Mouse (Mus musculus) cortical plate, adult 2 months (tissue): ENCODE results near the gene Lamtor5. TPM values are rescaled to one million over a fixed set of nuclear protein-coding genes. Genes with fewer than 3 reads are reported as not detected.

Experiments used
- H3K27ac ChIP-seq: fragments of 200-500 bp; 2 replicates; pipeline ENCODE4 v1.5.1; 2012; ENCODE audit warnings: low read length, control low read depth, inconsistent platforms; ENCODE audit not compliant: insufficient read depth
- H3K4me1 ChIP-seq: fragments of 200-500 bp; 2 replicates; pipeline ENCODE4 v1.6.1; 2011; ENCODE audit warnings: low read length; ENCODE audit not compliant: control insufficient read depth, insufficient read depth
- H3K4me3 ChIP-seq: fragments of 200-500 bp; 2 replicates; pipeline ENCODE4 v1.5.1; 2011; ENCODE audit warnings: mild to moderate bottlenecking, low read length, control low read depth; ENCODE audit not compliant: insufficient read depth
- CTCF ChIP-seq: fragments of 200-500 bp; IDR thresholded peaks from 2 replicates; pipeline ENCODE4 v1.5.1; 2011; ENCODE audit warnings: mild to moderate bottlenecking, control low read depth, low read length; ENCODE audit not compliant: insufficient read depth; ENCODE audit errors: extremely low read depth
- POLR2A ChIP-seq: fragments of 200-500 bp; IDR thresholded peaks from 2 replicates; pipeline ENCODE4 v1.6.1; 2011; ENCODE audit warnings: mild to moderate bottlenecking, low read length, control low read depth; ENCODE audit not compliant: insufficient read depth; ENCODE audit errors: extremely low read depth
- polyA plus RNA-seq: library from polyadenylated mRNA; depleted of rRNA; stranded (reverse); fragments of >200 nt; gene quantifications from 2 replicates; pipeline ENCODE4 v1.2.3, GENCODE M21; 2012

Gene Lamtor5
- polyA plus RNA-seq, 1 experiment = 123 TPM

DNA sequence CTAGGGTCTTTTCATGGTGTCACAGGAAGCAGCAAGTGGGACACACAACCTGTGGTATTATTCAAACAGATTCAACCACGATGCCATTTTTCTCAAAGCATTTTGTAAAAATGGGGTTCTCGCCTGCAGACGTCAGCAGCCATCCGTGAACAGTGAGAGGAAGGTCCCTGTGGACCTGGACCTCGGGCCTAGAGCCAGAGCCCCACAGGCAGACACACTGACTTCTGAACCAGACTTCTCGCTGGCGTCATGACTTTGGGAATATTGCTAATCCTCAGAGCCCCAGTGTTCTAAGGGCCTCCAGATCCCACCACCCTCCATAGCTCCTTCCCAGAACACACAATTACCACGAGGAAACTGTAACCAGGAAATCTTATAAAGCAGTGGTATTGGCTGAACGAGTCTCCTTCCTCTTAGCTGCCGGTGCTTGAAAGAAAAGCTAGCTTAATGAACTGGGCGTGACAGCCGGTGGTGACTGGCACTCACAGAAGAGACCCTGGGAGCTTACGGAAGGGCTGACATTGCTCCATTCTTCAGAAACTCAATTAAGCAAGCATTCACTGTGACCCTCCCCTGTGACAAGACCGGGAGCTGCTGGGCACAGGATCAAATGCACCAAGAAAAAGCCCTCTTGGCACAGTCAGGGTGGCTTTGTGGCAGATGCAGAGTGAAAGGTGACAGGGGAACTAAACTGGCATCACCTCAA lies 37.1 kb upstream of the Lamtor5 start:
- no peaks in the 10 kb centered on the region for H3K4me1 ChIP-seq

DNA sequence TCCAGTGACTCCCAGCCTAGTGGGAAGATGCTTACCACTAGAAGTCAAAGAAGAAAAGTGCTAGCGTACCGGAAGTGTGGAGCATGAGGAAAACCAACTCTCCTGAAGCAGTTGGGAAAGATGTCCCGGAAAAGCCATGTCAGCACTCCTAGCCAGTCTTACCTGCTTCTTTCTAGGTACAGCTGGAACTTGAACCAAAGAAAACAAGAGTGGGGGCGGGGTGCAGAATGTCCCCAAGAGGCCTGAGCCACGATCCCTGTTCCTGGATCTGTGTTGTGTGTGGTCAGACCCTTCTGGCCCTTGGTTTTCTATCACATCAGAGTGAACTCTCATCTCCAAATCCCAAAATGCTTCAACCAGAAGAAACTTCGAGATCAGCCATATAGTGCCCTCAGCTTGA lies 31.8 kb upstream of the Lamtor5 start:
- no peak overlapping the region for H3K4me3 ChIP-seq
- TF ChIP-seq CTCF (no peak), POLR2A (no peak)
- H3K4me1 ChIP-seq = no peaks in the 10 kb centered on the region
- H3K27ac ChIP-seq = no peak overlapping the region

More for the DNA sequence above, 37.1 kb upstream of the Lamtor5 start:
- TF ChIP-seq CTCF (no peak), POLR2A (no peak)
- H3K27ac ChIP-seq = no peak overlapping the region
- H3K4me3 ChIP-seq = no peak overlapping the region

DNA sequence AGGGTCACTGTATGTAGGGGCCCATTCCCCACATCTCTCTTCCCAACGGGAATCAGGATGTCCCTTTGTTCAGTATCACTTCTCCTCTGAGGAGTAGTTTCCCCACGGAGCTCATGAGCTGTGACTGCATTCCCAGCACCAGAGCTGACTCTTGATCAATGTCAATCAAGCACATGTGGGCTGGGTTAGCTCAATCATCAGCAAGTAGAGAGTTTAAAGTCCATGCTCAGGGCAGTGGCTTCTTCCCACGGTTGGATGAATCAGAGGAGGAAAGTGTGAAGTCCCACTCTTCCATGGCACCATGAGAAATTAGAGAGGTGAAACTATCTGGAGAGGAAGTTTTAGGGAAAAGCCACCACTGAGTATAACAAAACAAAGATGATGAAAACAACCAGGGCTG lies 29.6 kb upstream of the Lamtor5 start:
- H3K4me1 ChIP-seq = no peaks in the 10 kb centered on the region
- H3K27ac ChIP-seq = no peak overlapping the region
- TF ChIP-seq POLR2A (no peak), CTCF (no peak)

DNA sequence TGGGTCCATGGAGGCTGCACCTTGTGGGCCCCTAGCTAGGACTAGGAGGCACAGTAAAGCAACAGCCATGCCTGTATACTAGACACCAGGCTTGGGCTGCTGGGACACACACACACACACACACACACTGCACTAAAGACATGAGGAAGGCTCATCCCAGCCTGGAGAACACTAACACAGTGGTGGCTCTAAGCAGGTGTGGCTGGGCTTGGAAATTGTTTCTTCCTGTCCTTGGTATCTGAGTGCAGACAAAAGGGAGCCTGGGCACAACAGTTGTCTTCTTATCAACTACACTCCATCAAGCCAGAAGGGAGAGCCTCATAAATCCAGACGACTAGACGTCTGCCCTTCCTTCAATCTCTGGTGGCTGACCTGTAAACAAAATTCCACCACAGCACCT lies 28.3 kb upstream of the Lamtor5 start:
- no peak for TF ChIP-seq CTCF
- TF ChIP-seq POLR2A = no peak
- no peak overlapping the region for H3K27ac ChIP-seq

More for the DNA sequence above, 29.6 kb upstream of the Lamtor5 start:
- no peak overlapping the region for H3K4me3 ChIP-seq

DNA sequence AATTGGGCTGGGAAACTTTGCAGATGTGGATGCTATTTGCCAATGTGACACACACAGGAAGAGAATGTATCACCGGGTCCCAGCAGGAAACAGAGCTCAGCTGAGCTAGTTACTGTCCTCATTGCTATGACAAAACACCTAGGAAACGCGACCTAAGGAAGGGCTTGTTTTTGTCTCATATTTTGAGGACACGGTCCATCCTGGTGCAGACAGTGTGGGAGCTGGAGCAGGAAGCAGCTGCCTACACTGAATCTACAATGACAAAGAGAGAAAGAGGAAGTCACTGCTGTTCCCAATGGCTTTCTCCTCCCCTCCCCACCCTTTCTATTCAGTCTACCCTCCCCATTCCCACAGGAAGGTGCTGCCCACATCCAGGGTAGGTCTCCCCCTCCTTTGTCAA lies 26.6 kb upstream of the Lamtor5 start:
- Histone ChIP-seq H3K4me1 (no peaks in the 10 kb centered on the region), H3K4me3 (no peak overlapping the region), H3K27ac (no peak overlapping the region)
- TF ChIP-seq CTCF (no peak), POLR2A (no peak)

More for the DNA sequence above, 28.3 kb upstream of the Lamtor5 start:
- no peak overlapping the region for H3K4me3 ChIP-seq
- no peaks in the 10 kb centered on the region for H3K4me1 ChIP-seq

DNA sequence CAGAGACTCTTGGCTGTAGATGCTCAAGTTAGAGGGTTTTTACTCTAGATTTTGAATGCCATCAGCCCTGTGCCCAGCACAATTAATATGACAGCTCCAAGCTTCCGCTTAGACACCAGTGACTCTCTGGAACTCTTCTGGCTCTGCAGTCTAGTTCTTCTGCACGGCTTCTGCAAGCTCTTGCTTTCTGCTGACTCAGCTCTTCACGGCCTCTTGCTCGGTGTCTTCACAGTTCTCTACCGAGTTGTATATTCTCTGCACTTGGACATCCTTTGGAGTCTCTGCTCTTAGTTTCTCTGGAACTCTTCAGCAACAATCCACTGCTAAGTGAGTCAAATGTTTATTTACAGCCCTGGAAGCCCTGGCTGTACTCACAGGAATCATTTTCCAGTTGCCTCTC lies 24.7 kb upstream of the Lamtor5 start:
- H3K4me3 ChIP-seq = no peak overlapping the region
- no peak for TF ChIP-seq POLR2A
- no peak for TF ChIP-seq CTCF
- H3K27ac ChIP-seq = no peak overlapping the region
- H3K4me1 ChIP-seq = no peaks in the 10 kb centered on the region; the same call in 1 of the 2 replicates

DNA sequence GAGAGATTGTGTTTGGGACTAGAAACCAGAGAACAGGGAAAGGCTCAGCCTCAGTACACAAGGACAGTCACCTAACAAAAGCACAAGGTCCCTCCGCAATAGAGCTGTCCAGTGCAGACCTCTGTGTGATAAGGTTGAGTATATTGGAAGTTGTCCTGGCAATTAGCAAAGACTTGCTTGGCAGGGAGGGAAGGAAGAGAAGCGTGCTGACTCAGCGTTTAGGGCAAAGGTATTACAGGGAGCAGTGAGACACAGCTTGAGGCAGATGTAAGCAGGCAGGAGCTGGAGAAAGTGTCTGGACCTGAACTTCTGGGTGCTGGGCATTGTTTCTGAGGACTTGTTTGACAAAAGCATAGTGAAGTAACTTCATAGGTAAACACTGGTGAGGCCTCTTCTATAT lies 22.7 kb upstream of the Lamtor5 start:
- no peak for TF ChIP-seq POLR2A
- TF ChIP-seq CTCF = no peak

DNA sequence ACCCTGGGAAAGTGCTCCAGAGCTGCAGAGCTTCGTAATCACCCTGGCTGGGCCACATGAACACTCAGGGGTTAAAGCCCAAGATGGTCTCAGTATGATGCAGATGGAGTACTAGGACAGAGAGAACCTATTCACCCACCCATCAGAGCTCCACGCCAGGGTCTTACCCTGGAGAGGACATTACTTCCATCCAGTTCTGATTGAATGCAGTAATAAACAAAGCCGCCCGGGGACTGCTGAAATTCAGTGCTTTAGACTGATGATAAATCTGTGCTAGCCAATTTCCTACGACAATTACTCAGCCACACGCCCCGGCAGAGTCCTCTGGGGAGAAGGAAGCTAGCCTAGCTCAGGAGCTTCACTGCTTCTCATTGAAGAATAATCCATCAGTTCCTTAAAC lies 21.9 kb upstream of the Lamtor5 start:
- no peak overlapping the region for H3K4me3 ChIP-seq
- no peak for TF ChIP-seq POLR2A
- TF ChIP-seq CTCF = no peak
- H3K4me1 ChIP-seq = peaks cover 3% of the 10 kb centered on the region
- H3K27ac ChIP-seq = no peak overlapping the region

More for the DNA sequence above, 22.7 kb upstream of the Lamtor5 start:
- Histone ChIP-seq H3K4me1 (peaks cover 3% of the 10 kb centered on the region), H3K27ac (no peak overlapping the region), H3K4me3 (no peak overlapping the region)

DNA sequence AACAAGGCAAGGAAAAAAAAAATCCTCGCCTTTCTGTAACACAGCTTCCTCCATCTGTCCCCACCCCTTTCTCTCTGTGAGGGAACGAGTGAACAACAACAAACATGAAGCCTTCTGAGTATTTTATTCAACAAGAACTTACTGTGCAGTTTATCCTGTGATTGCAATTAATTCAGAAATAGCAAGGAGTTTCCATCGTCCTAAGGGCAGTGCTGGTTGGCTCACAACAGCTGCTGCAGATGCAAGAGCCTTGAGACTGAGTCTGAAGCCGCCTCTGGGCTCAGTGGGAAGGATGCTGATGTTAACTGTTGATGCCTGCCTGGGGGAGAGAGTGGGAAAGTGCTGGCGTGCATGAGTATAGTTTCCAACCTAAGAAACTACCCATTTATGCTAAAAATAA lies 20.7 kb upstream of the Lamtor5 start:
- Histone ChIP-seq H3K4me3 (no peak overlapping the region), H3K4me1 (peaks cover 3% of the 10 kb centered on the region), H3K27ac (no peak overlapping the region)
- TF ChIP-seq POLR2A (no peak), CTCF (no peak)

DNA sequence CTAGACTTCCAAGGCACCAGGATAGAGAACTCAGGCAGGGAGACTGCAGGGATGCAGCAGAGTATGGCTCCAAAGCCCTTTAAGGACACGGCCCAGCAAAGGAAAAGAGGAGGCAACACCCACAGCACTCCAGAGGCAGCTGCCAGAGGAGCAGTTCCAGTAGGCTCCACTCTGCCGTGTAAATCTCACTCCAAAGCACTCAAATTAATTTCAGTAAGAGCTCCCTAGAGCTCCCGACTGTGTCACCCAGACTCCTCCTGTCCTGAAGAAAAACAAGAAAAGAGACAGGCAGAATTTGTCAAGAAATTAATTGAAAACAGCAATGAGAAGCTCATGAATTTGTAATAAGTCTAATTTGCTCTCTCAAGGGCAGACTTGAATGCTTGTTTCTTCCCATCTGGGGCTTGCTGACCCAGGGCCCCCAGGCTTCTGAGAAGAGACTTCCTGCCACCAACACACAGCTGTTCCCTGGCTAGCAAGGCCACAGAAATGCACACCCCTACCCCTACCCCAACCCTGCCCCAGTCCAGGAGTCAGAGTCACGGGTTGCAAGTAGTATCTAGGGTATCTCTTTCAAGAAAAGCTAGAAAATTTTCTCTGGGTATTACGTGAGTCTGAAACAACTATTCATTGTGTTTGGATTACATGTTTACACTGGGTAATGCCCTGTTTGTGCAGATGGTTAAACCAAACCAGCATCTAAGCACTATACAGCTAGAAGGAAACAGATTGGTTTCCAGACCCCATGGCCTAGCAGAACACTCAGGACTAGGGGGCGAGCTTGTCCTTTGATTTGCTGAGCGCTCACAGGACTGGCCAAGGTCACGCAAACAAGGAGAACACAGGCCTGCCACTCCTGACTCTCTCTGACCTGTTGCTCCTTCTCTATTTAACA lies 17.5 kb upstream of the Lamtor5 start:
- Histone ChIP-seq H3K27ac (peak overlapping the region; percentile 87), H3K4me1 (peaks cover 3% of the 10 kb centered on the region), H3K4me3 (no peak overlapping the region)
- TF ChIP-seq CTCF (no peak), POLR2A (no peak)
